8 mouse cellular contexts compared by ENCODE assay signal in genomic region chr9:56994286-56995197, GRCm38 (mm10). TPM values are rescaled to one million over a fixed set of nuclear protein-coding genes. Genes with fewer than 3 reads are reported as not detected.
DNase-seq lines count a peak whose midpoint lies in the region; ATAC-seq and TF ChIP-seq lines count a peak whose summit lies in the region.

TSS of gene Ptpn9 (plus strand) at chr9:56994923.

- DNase-seq in CH12.LX (ENCODE audit: extremely low read depth) = peak; percentile 77
- peak; percentile 73 for DNase-seq in c-Kit-positive CD71-negative TER-119-negative erythroid progenitor cells, embryonic 14.5 days (ENCODE audit: low read depth)
- peak; percentile 92 for DNase-seq in forebrain, embryonic 10.5 days (ENCODE audit: extremely low spot score, low spot score)
- DNase-seq in kidney, postnatal 10 days = peak; percentile 96
- peak; percentile 79 to 80 for DNase-seq in natural killer cell, adult 2 months (ENCODE audit: low spot score in 2 of 2)
- DNase-seq in stomach, postnatal 0 days (ENCODE audit: low spot score) = peak; percentile 91

- TF ChIP-seq CTCF in CH12.LX (conservative IDR thresholded peaks at IDR 0.05 in 1 of 2, IDR thresholded peaks at IDR 0.05 in 1 of 2; ENCODE audit: low read depth in 2 of 2, low read length in 2 of 2) = peak in 1 of 2 experiments; percentile 72; a peak in 2 of 4 replicates
- peak; percentile 79 for TF ChIP-seq CTCF in stomach, postnatal 0 days (IDR thresholded peaks at IDR 0.05; ENCODE audit: low read depth)

- H3K4me3 ChIP-seq in CH12.LX (replicated peaks in 1 of 3; ENCODE audit: low read depth in 2 of 3, low read length in 2 of 3, poor library complexity in 1 of 3) = peak within 1 kb of the TSS; percentile 84 to 93 (median 85)
- H3K4me3 ChIP-seq in forebrain, embryonic 10.5 days = peak within 1 kb of the TSS; percentile 94
- peak within 1 kb of the TSS; percentile 80 to 91 for H3K4me3 ChIP-seq in heart, embryonic 14.5 days (ENCODE audit: control insufficient read depth in 1 of 2, insufficient read depth in 1 of 2, low read depth in 1 of 2, low read length in 2 of 2)
- peak within 1 kb of the TSS; percentile 75 for H3K4me3 ChIP-seq in liver, embryonic 12.5 days
- peak within 1 kb of the TSS; percentile 84 for H3K4me3 ChIP-seq in stomach, postnatal 0 days (ENCODE audit: low read depth, low read length)

- in situ Hi-C loops in CH12.LX (cut with MboI; ENCODE audit: low pct_ligation_motif_present, low pct_unique_long_range_greater_than_20kb, low sequenced_read_pairs) = no loop called here

- peak; percentile 72 for TF ChIP-seq POLR2A in CH12.LX (IDR thresholded peaks at IDR 0.05; ENCODE audit: low read depth, low read length)

- peak within 1 kb of the TSS; percentile 66 for H3K27ac ChIP-seq in CH12.LX (ENCODE audit: insufficient read depth, low read depth)
- H3K27ac ChIP-seq in forebrain, embryonic 10.5 days = peak within 1 kb of the TSS; percentile 99
- H3K27ac ChIP-seq in heart, embryonic 14.5 days (replicated peaks in 1 of 2; ENCODE audit: control insufficient read depth in 1 of 2, insufficient read depth in 1 of 2, low read depth in 2 of 2, low read length in 2 of 2) = peak within 1 kb of the TSS; percentile 94
- peak within 1 kb of the TSS; percentile 81 for H3K27ac ChIP-seq in liver, embryonic 12.5 days
- H3K27ac ChIP-seq in stomach, postnatal 0 days (replicated peaks) = peak within 1 kb of the TSS; percentile 98

- H3K9me3 ChIP-seq in CH12.LX (replicated peaks; ENCODE audit: low read length) = no peaks in the 10 kb centered on the region
- no peaks in the 10 kb centered on the region for H3K9me3 ChIP-seq in forebrain, embryonic 10.5 days
- no peaks in the 10 kb centered on the region for H3K9me3 ChIP-seq in heart, embryonic 14.5 days (ENCODE audit: control insufficient read depth, low read length)
- H3K9me3 ChIP-seq in liver, embryonic 12.5 days (replicated peaks) = no peaks in the 10 kb centered on the region
- no peaks in the 10 kb centered on the region for H3K9me3 ChIP-seq in stomach, postnatal 0 days (ENCODE audit: control insufficient read depth, low read length)

- dilution Hi-C loops in CH12.LX (cut with MboI; ENCODE audit: extremely low pct_ligation_motif_present, extremely low pct_unique_long_range_greater_than_20kb, low sequenced_read_pairs) = no loop called here

- peak; percentile 92 for ATAC-seq in heart, embryonic 14.5 days (ENCODE audit: insufficient number of reproducible peaks, insufficient read depth, low FRiP score, low read depth)
- ATAC-seq in liver, embryonic 12.5 days = peak; percentile 78
- ATAC-seq in stomach, postnatal 0 days (ENCODE audit: low FRiP score, low TSS enrichment) = peak; percentile 92

- 2% methylated on average over 62 of the region's 62 CpGs for WGBS in forebrain, embryonic 10.5 days
- WGBS in heart, embryonic 14.5 days = 2% methylated on average over 59 of the region's 62 CpGs
- WGBS in liver, embryonic 12.5 days (ENCODE audit: insufficient replicate concordance) = 2% methylated on average over 62 of the region's 62 CpGs
- WGBS in stomach, postnatal 0 days = 2% methylated on average over 59 of the region's 62 CpGs

- H3K79me2 ChIP-seq in CH12.LX (replicated peaks; ENCODE audit: control insufficient read depth, extremely low read depth, insufficient read depth, poor library complexity, severe bottlenecking) = peaks cover 23% of the 10 kb centered on the region

- H3K27me3 ChIP-seq in CH12.LX (replicated peaks) = no peaks in the 10 kb centered on the region
- no peaks in the 10 kb centered on the region for H3K27me3 ChIP-seq in forebrain, embryonic 10.5 days (ENCODE audit: poor library complexity, severe bottlenecking)
- H3K27me3 ChIP-seq in heart, embryonic 14.5 days (ENCODE audit: control insufficient read depth, insufficient read depth, low read length) = no peaks in the 10 kb centered on the region
- peaks cover 16% of the 10 kb centered on the region for H3K27me3 ChIP-seq in liver, embryonic 12.5 days (replicated peaks)
- H3K27me3 ChIP-seq in stomach, postnatal 0 days (ENCODE audit: control insufficient read depth, insufficient read depth, low read length) = no peaks in the 10 kb centered on the region

- no peak for TF ChIP-seq EP300 in CH12.LX (IDR thresholded peaks at IDR 0.05; ENCODE audit: low read length)
- TF ChIP-seq EP300 in stomach, postnatal 0 days (optimal IDR thresholded peaks at IDR 0.05) = no peak

- TF ChIP-seq RAD21 in CH12.LX (IDR thresholded peaks at IDR 0.05; ENCODE audit: low read depth, low read length) = no peak; the same call in 1 of the 2 replicates

- H3K36me3 ChIP-seq in CH12.LX (replicated peaks in 1 of 2; ENCODE audit: control insufficient read depth in 1 of 2, insufficient read depth in 1 of 2, low read length in 1 of 2) = peaks cover 0 to 2% of the 10 kb centered on the region in 2 experiments
- H3K36me3 ChIP-seq in forebrain, embryonic 10.5 days (replicated peaks) = peaks cover 9% of the 10 kb centered on the region; the same call in 1 of the 2 replicates
- no peaks in the 10 kb centered on the region for H3K36me3 ChIP-seq in heart, embryonic 14.5 days (ENCODE audit: control insufficient read depth, insufficient read depth, low read length)
- H3K36me3 ChIP-seq in liver, embryonic 12.5 days = no peaks in the 10 kb centered on the region
- no peaks in the 10 kb centered on the region for H3K36me3 ChIP-seq in stomach, postnatal 0 days (ENCODE audit: control insufficient read depth, insufficient read depth, low read length)

- peaks cover 3 to 9% of the 10 kb centered on the region in 2 experiments; a peak in 3 of 4 replicates for H3K4me1 ChIP-seq in CH12.LX (ENCODE audit: control insufficient read depth in 1 of 2, insufficient read depth in 2 of 2)
- peaks cover 15% of the 10 kb centered on the region for H3K4me1 ChIP-seq in forebrain, embryonic 10.5 days
- H3K4me1 ChIP-seq in heart, embryonic 14.5 days (ENCODE audit: control insufficient read depth in 2 of 2, insufficient read depth in 2 of 2, low read length in 2 of 2) = peaks cover 0 to 12% of the 10 kb centered on the region in 2 experiments; a peak in 1 of 4 replicates
- H3K4me1 ChIP-seq in liver, embryonic 12.5 days = peaks cover 36% of the 10 kb centered on the region
- H3K4me1 ChIP-seq in stomach, postnatal 0 days (replicated peaks; ENCODE audit: control insufficient read depth, insufficient read depth) = no peaks in the 10 kb centered on the region

- peak within 1 kb of the TSS; percentile 91 for H3K9ac ChIP-seq in CH12.LX (ENCODE audit: insufficient read depth, low read depth)
- peak within 1 kb of the TSS; percentile 91 for H3K9ac ChIP-seq in heart, embryonic 14.5 days (ENCODE audit: low read length)
- peak within 1 kb of the TSS; percentile 85 for H3K9ac ChIP-seq in liver, embryonic 12.5 days
- peak within 1 kb of the TSS; percentile 95 for H3K9ac ChIP-seq in stomach, postnatal 0 days (ENCODE audit: low read length)

- peak within 1 kb of the TSS; percentile 89 for H3K4me2 ChIP-seq in CH12.LX (ENCODE audit: insufficient read depth, low read depth, poor library complexity, severe bottlenecking)
- peak within 1 kb of the TSS; percentile 93 for H3K4me2 ChIP-seq in heart, embryonic 14.5 days (ENCODE audit: low read length)
- peak within 1 kb of the TSS; percentile 98 for H3K4me2 ChIP-seq in liver, embryonic 12.5 days
- peak within 1 kb of the TSS; percentile 69 for H3K4me2 ChIP-seq in stomach, postnatal 0 days (replicated peaks; ENCODE audit: low read depth)

TF ChIP-seq in CH12.LX, 34 proteins besides CTCF, POLR2A, EP300 and RAD21 (continues in another document):
- TF ChIP-seq ZMIZ1 (IDR thresholded peaks at IDR 0.05; ENCODE audit: low read depth, low read length) = 0 out of 2 replicates have a peak, but pooled peaks have one; percentile 64
- TF ChIP-seq RCOR1 (conservative IDR thresholded peaks at IDR 0.05; ENCODE audit: low read depth, low read length) = no peak
- TF ChIP-seq BHLHE40 (IDR thresholded peaks at IDR 0.05; ENCODE audit: low read depth, low read length) = no peak; the same call in 1 of the 2 replicates
- TF ChIP-seq UBTF (IDR thresholded peaks at IDR 0.05; ENCODE audit: low read depth, low read length) = no peak; the same call in none of the 2 replicates
- TF ChIP-seq ZKSCAN1 (IDR thresholded peaks at IDR 0.05; ENCODE audit: borderline replicate concordance, low read depth, low read length) = no peak; the same call in 1 of the 2 replicates
- 0 out of 2 replicates have a peak, but pooled peaks have one; percentile 47 for TF ChIP-seq MEF2A (IDR thresholded peaks at IDR 0.05; ENCODE audit: borderline replicate concordance, low read depth, low read length)
- TF ChIP-seq NRF1 (IDR thresholded peaks at IDR 0.05; ENCODE audit: low read depth, low read length) = no peak
- TF ChIP-seq CHD2 (IDR thresholded peaks at IDR 0.05; ENCODE audit: low read length) = peak; percentile 97
- 0 out of 2 replicates have a peak, but pooled peaks have one; percentile 45 for TF ChIP-seq KAT2A (IDR thresholded peaks at IDR 0.05; ENCODE audit: insufficient replicate concordance, low read length)
- no peak for TF ChIP-seq JUN (IDR thresholded peaks at IDR 0.05; ENCODE audit: insufficient read depth, low read depth, low read length)
- TF ChIP-seq ZNF384 (IDR thresholded peaks at IDR 0.05; ENCODE audit: low read depth, low read length) = no peak
- 0 out of 2 replicates have a peak, but pooled peaks have one; percentile 21 for TF ChIP-seq MXI1 (IDR thresholded peaks at IDR 0.05; ENCODE audit: low read depth, low read length)
- TF ChIP-seq JUND (conservative IDR thresholded peaks at IDR 0.05; ENCODE audit: low read depth, low read length) = no peak
- peak; percentile 76 for TF ChIP-seq IRF4 (IDR thresholded peaks at IDR 0.05; ENCODE audit: low read depth, low read length)
- no peak for TF ChIP-seq CHD1 (IDR thresholded peaks at IDR 0.05; ENCODE audit: low read depth, low read length)
- peak; percentile 76; the same call in 1 of the 2 replicates for TF ChIP-seq SIN3A (IDR thresholded peaks at IDR 0.05; ENCODE audit: low read length)
- TF ChIP-seq NELFE (IDR thresholded peaks at IDR 0.05; ENCODE audit: low read depth, low read length) = peak; percentile 76
- TF ChIP-seq MYC (IDR thresholded peaks at IDR 0.05; ENCODE audit: low read depth, low read length) = no peak
- no peak; the same call in 1 of the 2 replicates for TF ChIP-seq MAX (IDR thresholded peaks at IDR 0.05; ENCODE audit: low read length)
- TF ChIP-seq TCF12 (IDR thresholded peaks at IDR 0.05; ENCODE audit: low read depth, low read length) = peak; percentile 87
- no peak for TF ChIP-seq ETS1 (conservative IDR thresholded peaks at IDR 0.05; ENCODE audit: low read depth, low read length)

RNA-seq across cellular contexts. Expression of gene Ptpn9, which starts in this region (rescaled TPM):
- total RNA-seq in CH12.LX (2012; rRNA removed) = 10.4 and 11.3 TPM in 2 replicates
- 10.4 and 10.9 TPM in 2 replicates for total RNA-seq in CH12.LX (2014; rRNA removed)
- polyA plus RNA-seq in CH12.LX (2012; ENCODE audit: insufficient read length, low read depth) = 17.7 and 21.3 TPM in 2 replicates
- polyA plus RNA-seq in forebrain, embryonic 10.5 days (2016; fragmentation: Nextera tagmentation; extraction: Ambion mirVana) = 17.7 and 20.2 TPM in 2 replicates
- 22.6 and 24.9 TPM in 2 replicates for polyA plus RNA-seq in heart, embryonic 14.5 days (2014; fragmentation: Nextera tagmentation; extraction: Ambion mirVana)
- polyA plus RNA-seq in liver, embryonic 12.5 days (2016; fragmentation: Nextera tagmentation; extraction: Ambion mirVana) = 7.4 and 8.0 TPM in 2 replicates
- polyA plus RNA-seq in stomach, postnatal 0 days (2015; fragmentation: Nextera tagmentation; extraction: Ambion mirVana) = 11.4 and 13.9 TPM in 2 replicates

Comparison
In these comparisons a context has a peak if more than half of its experiments do, and no peak if none do; other contexts are left out.
1. Peak in every context shown above with its lines: DNase-seq, ATAC-seq, H3K4me3 ChIP-seq and H3K27ac ChIP-seq.